Mouse (Mus musculus) midbrain, embryonic 11.5 days (tissue): Measurements from ENCODE around the gene Timm8b. TPM values are rescaled to one million over a fixed set of nuclear protein-coding genes. Genes with fewer than 3 reads are reported as not detected.

Experiments
- polyA plus RNA-seq: library from polyadenylated mRNA; unstranded; fragments of >200 nt; fragmentation: Nextera tagmentation; extraction: Ambion mirVana; gene quantifications from 2 replicates; pipeline ENCODE4 v1.2.1, GENCODE M21; 2014

The Timm8b gene
- polyA plus RNA-seq, 1 experiment from 2014 or later = 369 TPM

Other genes with a start within 250 kb of the Timm8b start
- 0.52 and 0.78 TPM in 2 replicates for gene Plet1, start 109.4 kb upstream of the Timm8b start, polyA plus RNA-seq
- 76.8 and 88.0 TPM in 2 replicates for gene Pts, start 75.2 kb upstream of the Timm8b start, polyA plus RNA-seq
- gene Il18, start 49.1 kb upstream of the Timm8b start, polyA plus RNA-seq = 20.6 and 23.2 TPM in 2 replicates
- gene Bco2, start 48.7 kb upstream of the Timm8b start, polyA plus RNA-seq = 0.29 and 0.40 TPM in 2 replicates
- gene Tex12, start 42.6 kb upstream of the Timm8b start, polyA plus RNA-seq = 0.26 and 0.33 TPM in 2 replicates
- 274 and 284 TPM in 2 replicates for gene Sdhd, start 98 bp upstream of the Timm8b start, polyA plus RNA-seq
- gene Pih1d2, start 13.4 kb downstream of the Timm8b start, polyA plus RNA-seq = 6.6 and 7.5 TPM in 2 replicates
- 25.5 and 26.2 TPM in 2 replicates for gene Nkapd1, start 13.6 kb downstream of the Timm8b start, polyA plus RNA-seq
- gene Dlat, start 55.9 kb downstream of the Timm8b start, polyA plus RNA-seq = 63.5 and 66.4 TPM in 2 replicates
- 18.5 and 22.9 TPM in 2 replicates for gene Dixdc1, start 135.6 kb downstream of the Timm8b start, polyA plus RNA-seq
- gene 2310030G06Rik, start 142.6 kb downstream of the Timm8b start, polyA plus RNA-seq = 0.88 and 1.2 TPM in 2 replicates
- 5.3 and 6.1 TPM in 2 replicates for gene Cryab, start 147.4 kb downstream of the Timm8b start, polyA plus RNA-seq
- gene Hspb2, start 148.4 kb downstream of the Timm8b start, polyA plus RNA-seq = 0.48 and 0.81 TPM in 2 replicates
- gene Fdxacb1, start 164.3 kb downstream of the Timm8b start, polyA plus RNA-seq = 11.4 and 12.0 TPM in 2 replicates
- gene Alg9, start 171.1 kb downstream of the Timm8b start, polyA plus RNA-seq = 34.1 and 34.4 TPM in 2 replicates
- 37.2 and 37.7 TPM in 2 replicates for gene 1110032A03Rik, start 171.6 kb downstream of the Timm8b start, polyA plus RNA-seq
- gene Ppp2r1b, start 241.4 kb downstream of the Timm8b start, polyA plus RNA-seq = 114 and 126 TPM in 2 replicates